Mouse (Mus musculus): ENCODE measurements around the gene Eif3c.
A peak's percentile ranks its signal among the peaks of the same experiment; 100 is the strongest.

DNA sequence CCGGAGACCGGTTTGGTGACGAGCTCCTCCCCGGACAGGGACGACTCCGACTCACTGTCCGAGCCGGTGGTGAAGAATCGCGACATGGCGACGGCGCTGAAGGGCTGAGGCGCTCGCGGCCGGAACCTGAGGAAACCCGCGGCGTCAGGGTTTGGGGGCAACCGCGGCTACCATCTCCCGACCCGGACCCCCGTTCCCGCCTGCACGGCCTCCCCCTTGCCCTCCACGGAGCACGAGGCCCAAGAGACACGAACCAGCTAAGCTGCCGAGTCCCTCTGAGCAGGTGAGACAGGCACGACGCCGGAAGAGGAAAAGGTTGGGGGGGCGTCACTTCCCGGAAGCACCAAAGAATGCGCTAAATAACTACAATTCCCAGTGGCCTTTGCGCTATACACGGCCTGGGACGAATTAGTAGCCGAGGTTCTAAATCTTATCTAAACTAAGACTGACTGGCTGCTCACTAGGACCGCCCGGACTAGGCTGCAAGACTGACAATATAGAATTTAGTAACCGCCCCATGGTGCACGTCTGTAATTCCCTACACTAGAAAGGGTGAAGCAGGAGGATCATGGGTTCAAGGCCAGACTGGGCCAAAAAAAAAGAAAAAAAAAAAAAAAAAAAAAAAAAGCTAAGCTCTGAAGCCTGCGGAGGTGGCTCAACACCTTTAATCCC is at the start of gene Eif3c:
- TF ChIP-seq CTCF (IDR thresholded peaks at IDR 0.05; ENCODE audit: control insufficient read depth, insufficient read depth, low read length) = no peak
- peak; percentile 57; the same call in 1 of the 2 replicates for TF ChIP-seq POLR2A (IDR thresholded peaks at IDR 0.05; ENCODE audit: borderline replicate concordance, control insufficient read depth, low read depth, low read length)
